Comparison of ENCODE assay signal across 9 mouse cellular contexts in the genomic region with DNA sequence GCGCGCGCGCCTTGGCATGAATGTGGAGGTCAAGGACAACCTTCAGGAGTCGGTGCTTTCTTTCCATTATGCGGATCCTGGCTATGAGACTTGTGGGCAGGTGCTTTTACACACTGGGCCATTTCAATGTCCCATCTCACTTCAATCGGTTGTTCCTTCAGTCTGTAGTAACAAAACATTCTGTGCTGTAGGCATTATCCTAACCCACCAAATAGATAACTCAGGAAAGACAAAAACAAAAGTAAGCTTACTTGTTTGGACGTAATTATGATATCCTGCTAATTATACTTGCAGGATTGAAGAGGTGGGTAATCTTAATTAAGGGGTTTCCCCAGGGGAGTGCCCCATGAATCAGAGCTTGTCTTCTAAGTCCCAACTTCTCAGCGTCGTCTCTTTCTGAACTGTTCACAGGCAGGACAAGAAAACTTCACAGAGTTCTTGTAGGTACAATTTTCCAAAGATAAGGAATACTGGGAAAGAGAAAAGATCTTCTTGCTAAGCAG. TPM values are rescaled to one million over a fixed set of nuclear protein-coding genes. Genes with fewer than 3 reads are reported as not detected.
DNase-seq lines count a peak whose midpoint lies in the region; ATAC-seq lines count a peak whose summit lies in the region.
"Had no signal": no experiment of that assay in that cellular context is flagged by ENCODE, and none has a peak within 500 bp of the region (broad histone marks: within the 10 kb centered on the region; RNA-seq: fewer than 3 reads in every experiment).

No protein-coding gene starts in this region.

- peak overlapping the region; percentile 66 for H3K9ac ChIP-seq in heart, embryonic 16.5 days (ENCODE audit: low read length)
- H3K9ac ChIP-seq in hindbrain, embryonic 11.5 days (ENCODE audit: low read depth, low read length): no peak overlapping the region
- 0 out of 2 replicates have a peak overlapping the region, but pooled peaks have one; percentile 15 for H3K9ac ChIP-seq in midbrain, embryonic 12.5 days (replicated peaks)

- H3K4me1 ChIP-seq in heart, embryonic 16.5 days (ENCODE audit: control insufficient read depth, insufficient read depth, low read length): peaks cover 27% of the 10 kb centered on the region
- peaks cover 12% of the 10 kb centered on the region for H3K4me1 ChIP-seq in hindbrain, embryonic 11.5 days (replicated peaks; ENCODE audit: control insufficient read depth, insufficient read depth, low read length)
- peaks cover 39% of the 10 kb centered on the region for H3K4me1 ChIP-seq in midbrain, embryonic 12.5 days

- H3K27me3 ChIP-seq in heart, embryonic 16.5 days (ENCODE audit: control insufficient read depth, insufficient read depth, low read length): no peaks in the 10 kb centered on the region
- H3K27me3 ChIP-seq in hindbrain, embryonic 11.5 days (ENCODE audit: control insufficient read depth, insufficient read depth, low read length): no peaks in the 10 kb centered on the region
- peaks cover 3% of the 10 kb centered on the region; the same call in 1 of the 2 replicates for H3K27me3 ChIP-seq in midbrain, embryonic 12.5 days

- no peak for DNase-seq in heart, adult 8-10 months (ENCODE audit: low spot score)
- no peak for DNase-seq in hindbrain, embryonic 11.5 days (ENCODE audit: low spot score)
- DNase-seq in layer of hippocampus, adult 8-10 months (ENCODE audit: low spot score in 2 of 2): no peak
- no peak for DNase-seq in cerebellum, adult 11-12 months

- 47% methylated on average over 10 of the region's 10 CpGs for WGBS in heart, embryonic 16.5 days
- WGBS in hindbrain, embryonic 11.5 days: 57% methylated on average over 10 of the region's 10 CpGs
- WGBS in midbrain, embryonic 12.5 days: 47% methylated on average over 10 of the region's 10 CpGs

- no peak for ATAC-seq in heart, embryonic 16.5 days (replicated peaks; ENCODE audit: extremely low read depth, insufficient read depth, low FRiP score)
- ATAC-seq in activated CD4-positive, CD25-positive, alpha-beta regulatory T cell, adult 4 months: peak; percentile 13
- no peak for ATAC-seq in hindbrain, embryonic 11.5 days (ENCODE audit: low FRiP score)
- no peak for ATAC-seq in midbrain, embryonic 12.5 days (ENCODE audit: low FRiP score, low read depth)
- no peak for ATAC-seq in cerebellum, adult (ENCODE audit: insufficient number of reproducible peaks, low FRiP score, low TSS enrichment)

- H3K4me2 ChIP-seq in heart, embryonic 16.5 days (ENCODE audit: low read depth, low read length): peak overlapping the region; percentile 89
- peak overlapping the region; percentile 25 for H3K4me2 ChIP-seq in hindbrain, embryonic 11.5 days (replicated peaks; ENCODE audit: low read depth, low read length)
- peak overlapping the region; percentile 58 for H3K4me2 ChIP-seq in midbrain, embryonic 12.5 days (replicated peaks)

- H3K4me3 ChIP-seq in heart, embryonic 16.5 days (ENCODE audit: low read length): peak overlapping the region; percentile 58
- peak overlapping the region; percentile 25 for H3K4me3 ChIP-seq in hindbrain, embryonic 11.5 days (ENCODE audit: low read depth, low read length)
- H3K4me3 ChIP-seq in midbrain, embryonic 12.5 days: peak overlapping the region; percentile 34

- H3K27ac ChIP-seq in heart, embryonic 16.5 days (ENCODE audit: low read length): peak overlapping the region; percentile 82
- peak overlapping the region; percentile 58; the same call in 1 of the 2 replicates for H3K27ac ChIP-seq in hindbrain, embryonic 11.5 days (ENCODE audit: low read depth, low read length)
- H3K27ac ChIP-seq in midbrain, embryonic 12.5 days (replicated peaks): peak overlapping the region; percentile 77

- H3K9me3 ChIP-seq in heart, embryonic 16.5 days (replicated peaks; ENCODE audit: control insufficient read depth, low read length): no peaks in the 10 kb centered on the region
- H3K9me3 ChIP-seq in hindbrain, embryonic 11.5 days (ENCODE audit: control insufficient read depth, low read length): no peaks in the 10 kb centered on the region
- H3K9me3 ChIP-seq in midbrain, embryonic 12.5 days: no peaks in the 10 kb centered on the region

- peaks cover 5% of the 10 kb centered on the region; the same call in 1 of the 2 replicates for H3K36me3 ChIP-seq in heart, embryonic 16.5 days (ENCODE audit: control insufficient read depth, insufficient read depth)
- H3K36me3 ChIP-seq in hindbrain, embryonic 11.5 days (ENCODE audit: control insufficient read depth, insufficient read depth, low read length): no peaks in the 10 kb centered on the region
- H3K36me3 ChIP-seq in midbrain, embryonic 12.5 days: peaks cover 11% of the 10 kb centered on the region

RNA-seq across cellular contexts. Expression of gene Kmt5c, which starts 0.8 kb away (rescaled TPM):
- 53.6 and 59.0 TPM in 2 replicates for polyA plus RNA-seq in heart, embryonic 16.5 days (2015; fragmentation: Nextera tagmentation; extraction: Ambion mirVana)
- 10 to 100 TPM in 2 of 4 experiments, 1 to 10 TPM in 2; 7.5 to 10.8 (median 9.7) TPM for total RNA-seq in heart, adult 8-10 months (2022)
- polyA plus RNA-seq in activated CD4-positive, CD25-positive, alpha-beta regulatory T cell, adult 4 months (2017; shearing (Covaris generic)): 10 to 100 TPM; 19.7 to 28.9 TPM
- polyA plus RNA-seq in hindbrain, embryonic 11.5 days (2014; fragmentation: Nextera tagmentation; extraction: Ambion mirVana): 64.3 and 69.2 TPM in 2 replicates
- polyA plus RNA-seq in midbrain, embryonic 12.5 days (2016; fragmentation: Nextera tagmentation; extraction: Ambion mirVana): 89.3 and 91.6 TPM in 2 replicates
- total RNA-seq in layer of hippocampus, adult 8-10 months (2022): 10 to 100 TPM; 26.1 to 39.8 (median 33.0) TPM

RNA-seq across cellular contexts. Expression of gene Cox6b2, which starts 13.8 kb away (rescaled TPM):
- 24.1 and 32.0 TPM in 2 replicates for polyA plus RNA-seq in heart, embryonic 16.5 days (2015; fragmentation: Nextera tagmentation; extraction: Ambion mirVana)
- 1 to 10 TPM; 1.8 to 3.8 (median 2.8) TPM for total RNA-seq in heart, adult 8-10 months (2022)
- polyA plus RNA-seq in activated CD4-positive, CD25-positive, alpha-beta regulatory T cell, adult 4 months (2017; shearing (Covaris generic)): 1 to 10 TPM; 2.1 to 4.5 TPM
- polyA plus RNA-seq in hindbrain, embryonic 11.5 days (2014; fragmentation: Nextera tagmentation; extraction: Ambion mirVana): 28.0 and 28.5 TPM in 2 replicates
- polyA plus RNA-seq in midbrain, embryonic 12.5 days (2016; fragmentation: Nextera tagmentation; extraction: Ambion mirVana): 33.7 and 45.8 TPM in 2 replicates
- total RNA-seq in layer of hippocampus, adult 8-10 months (2022): 10 to 100 TPM in 1 of 4 experiments, 1 to 10 TPM in 3; 6.0 to 13.0 (median 7.4) TPM

RNA-seq across cellular contexts. Expression of gene Tmem150b, which starts 14.0 kb away (rescaled TPM):
- polyA plus RNA-seq in heart, embryonic 16.5 days (2015; fragmentation: Nextera tagmentation; extraction: Ambion mirVana): 0.06 and 0.33 TPM in 2 replicates
- total RNA-seq in heart, adult 8-10 months (2022): under 1 TPM in 3 of 4 experiments, not detected in 1; 0.12 to 0.24 (median 0.17) TPM
- polyA plus RNA-seq in activated CD4-positive, CD25-positive, alpha-beta regulatory T cell, adult 4 months (2017; shearing (Covaris generic)): not detected
- polyA plus RNA-seq in hindbrain, embryonic 11.5 days (2014; fragmentation: Nextera tagmentation; extraction: Ambion mirVana): 0.22 and 0.26 TPM in 2 replicates
- polyA plus RNA-seq in midbrain, embryonic 12.5 days (2016; fragmentation: Nextera tagmentation; extraction: Ambion mirVana): 0.18 and 0.20 TPM in 2 replicates
- total RNA-seq in layer of hippocampus, adult 8-10 months (2022): under 1 TPM in 2 of 4 experiments, not detected in 2; 0.27 to 0.36 TPM

RNA-seq across cellular contexts. Expression of gene Fam71e2, which starts 32.0 kb away (rescaled TPM):
- polyA plus RNA-seq in heart, embryonic 16.5 days (2015; fragmentation: Nextera tagmentation; extraction: Ambion mirVana): not detected in 2 replicates
- not detected for total RNA-seq in heart, adult 8-10 months (2022)
- polyA plus RNA-seq in activated CD4-positive, CD25-positive, alpha-beta regulatory T cell, adult 4 months (2017; shearing (Covaris generic)): not detected
- not detected in 2 replicates for polyA plus RNA-seq in hindbrain, embryonic 11.5 days (2014; fragmentation: Nextera tagmentation; extraction: Ambion mirVana)
- polyA plus RNA-seq in midbrain, embryonic 12.5 days (2016; fragmentation: Nextera tagmentation; extraction: Ambion mirVana): not detected in 2 replicates
- not detected for total RNA-seq in layer of hippocampus, adult 8-10 months (2022)
- polyA plus RNA-seq: large intestine, adult 2 months had no signal

RNA-seq across cellular contexts. Expression of gene Il11, which starts 43.6 kb away (rescaled TPM):
- polyA plus RNA-seq in heart, embryonic 16.5 days (2015; fragmentation: Nextera tagmentation; extraction: Ambion mirVana): 0.11 and 0.20 TPM in 2 replicates
- total RNA-seq in heart, adult 8-10 months (2022): under 1 TPM in 1 of 4 experiments, not detected in 3; 0.19 TPM
- polyA plus RNA-seq in activated CD4-positive, CD25-positive, alpha-beta regulatory T cell, adult 4 months (2017; shearing (Covaris generic)): not detected
- 0.08 and 0.14 TPM in 2 replicates for polyA plus RNA-seq in hindbrain, embryonic 11.5 days (2014; fragmentation: Nextera tagmentation; extraction: Ambion mirVana)
- polyA plus RNA-seq in midbrain, embryonic 12.5 days (2016; fragmentation: Nextera tagmentation; extraction: Ambion mirVana): 0.36 and 0.38 TPM in 2 replicates
- total RNA-seq in layer of hippocampus, adult 8-10 months (2022): under 1 TPM; 0.31 to 0.43 (median 0.37) TPM

Comparison
In these comparisons a context has a peak if more than half of its experiments do, and no peak if none do; other contexts are left out.
1. H3K4me2 ChIP-seq: peak in every context shown above with its lines; median percentile 89 in heart, embryonic 16.5 days; 58 in midbrain, embryonic 12.5 days; 25 in hindbrain, embryonic 11.5 days.